Mouse (Mus musculus): Measurements from ENCODE around the gene Scd1. TPM values are rescaled to one million over a fixed set of nuclear protein-coding genes. Genes with fewer than 3 reads are reported as not detected.

Gene Scd1
- polyA plus RNA-seq (2012; rRNA removed), result 21.0 and 23.2 TPM in 2 replicates

GRCm38 (mm10) chr19:44407341-44408222, at the start of gene Scd1:
Gene Scd1, minus strand, starts transcription at chr19:44407879.

Other genes starting within 250 kb of the Scd1 start
- gene Pkd2l1, start 215.4 kb downstream of the Scd1 start, polyA plus RNA-seq (2012; rRNA removed), result not detected in 2 replicates
- gene Scd3, start 204.6 kb downstream of the Scd1 start, polyA plus RNA-seq (2012; rRNA removed), result 0.01 TPM in 1 of 2 replicates, not detected in the other
- gene Scd2, start 114.2 kb downstream of the Scd1 start, polyA plus RNA-seq (2012; rRNA removed), result 87.0 and 90.6 TPM in 2 replicates
- 0.06 and 0.07 TPM in 2 replicates for gene Scd4, start 74.8 kb downstream of the Scd1 start, polyA plus RNA-seq (2012; rRNA removed)
- not detected in 2 replicates for gene Wnt8b, start 85.6 kb upstream of the Scd1 start, polyA plus RNA-seq (2012; rRNA removed)
- 0.46 and 0.52 TPM in 2 replicates for gene Sec31b, start 138.0 kb upstream of the Scd1 start, polyA plus RNA-seq (2012; rRNA removed)
- gene Gm20538, start 145.0 kb upstream of the Scd1 start, polyA plus RNA-seq (2012; rRNA removed), result not detected in 2 replicates
- gene Ndufb8, start 147.6 kb upstream of the Scd1 start, polyA plus RNA-seq (2012; rRNA removed), result 203 and 207 TPM in 2 replicates
- gene Hif1an, start 155.0 kb upstream of the Scd1 start, polyA plus RNA-seq (2012; rRNA removed), result 6.6 and 7.4 TPM in 2 replicates